Mouse (Mus musculus) intestine, embryonic 16.5 days (tissue): ENCODE measurements at regions not wholly inside any gene's neighbourhood (a gene's known extent, or its start where the extent isn't known, plus 50 kb on each side); places are given as distances from the start of the nearest gene placed in this dataset.
A peak's percentile ranks its signal among the peaks of the same experiment; 100 is the strongest.

Experiments used
- ATAC-seq: fragments of 200-750 bp; cut with Nextera tagmentation; 2 replicates; pipeline ENCODE4 v1.8.0; 2017; ENCODE audit warnings: moderate TSS enrichment, moderate library complexity
- H3K27ac ChIP-seq: fragments of 300-500 bp; sonication (generic); 2 replicates; pipeline ENCODE4 v1.5.1; 2014; ENCODE audit warnings: mild to moderate bottlenecking, low read length
- H3K27me3 ChIP-seq: fragments of 300-500 bp; sonication (generic); replicated peaks from 2 replicates; pipeline ENCODE4 v1.6.1; 2014; ENCODE audit warnings: low read length, control low read depth, mixed read lengths; ENCODE audit not compliant: control insufficient read depth, insufficient read depth
- H3K36me3 ChIP-seq: fragments of 300-500 bp; sonication (generic); 2 replicates; pipeline ENCODE4 v1.6.1; 2014; ENCODE audit warnings: low read length, control low read depth; ENCODE audit not compliant: control insufficient read depth, insufficient read depth
- H3K4me1 ChIP-seq: fragments of 300-500 bp; sonication (generic); 2 replicates; pipeline ENCODE4 v1.6.1; 2014; ENCODE audit warnings: low read length, control low read depth, mixed read lengths; ENCODE audit not compliant: control insufficient read depth, insufficient read depth
- H3K4me2 ChIP-seq: fragments of 300-500 bp; sonication (generic); 2 replicates; pipeline ENCODE4 v1.6.1; 2014; ENCODE audit warnings: low read depth, low read length, control low read depth
- H3K4me3 ChIP-seq: fragments of 300-500 bp; sonication (generic); 2 replicates; pipeline ENCODE4 v1.5.1; 2014; ENCODE audit warnings: mild to moderate bottlenecking, low read length
- H3K9ac ChIP-seq: fragments of 300-500 bp; sonication (generic); 2 replicates; pipeline ENCODE4 v1.6.1; 2014; ENCODE audit warnings: low read depth, low read length
- H3K9me3 ChIP-seq: fragments of 300-500 bp; sonication (generic); 2 replicates; pipeline ENCODE4 v1.6.1; 2016; ENCODE audit warnings: low read length, control low read depth; ENCODE audit not compliant: control insufficient read depth
- WGBS: fragments of 180-500 bp; shearing (Covaris S2); extraction: QIAGEN DNeasy Blood & Tissue Kit; methylation state at CpG from one replicate; pipeline ENCODE4 v1.1.7; 2014; 5-methylcytosine and 5-hydroxymethylcytosine counted together

GRCm38 (mm10) chr11:35065959-35066414 is 55.0 kb upstream of the Slit3 start:
- H3K27ac ChIP-seq: no peak overlapping the region
- no peaks in the 10 kb centered on the region for H3K4me1 ChIP-seq
- H3K27me3 ChIP-seq: no peaks in the 10 kb centered on the region
- no peak for ATAC-seq
- no peak overlapping the region for H3K4me2 ChIP-seq
- no peak overlapping the region for H3K4me3 ChIP-seq
- no peaks in the 10 kb centered on the region for H3K9me3 ChIP-seq
- no peaks in the 10 kb centered on the region for H3K36me3 ChIP-seq
- WGBS: 44% methylated on average over 4 of the region's 4 CpGs
- no peak overlapping the region for H3K9ac ChIP-seq

GRCm38 (mm10) chr11:35057791-35058190 is 63.2 kb upstream of the Slit3 start:
- H3K36me3 ChIP-seq: no peaks in the 10 kb centered on the region
- WGBS: 79% methylated on average over 6 of the region's 6 CpGs
- no peak overlapping the region for H3K9ac ChIP-seq
- H3K4me2 ChIP-seq: no peak overlapping the region
- H3K9me3 ChIP-seq: no peaks in the 10 kb centered on the region
- no peak overlapping the region for H3K4me3 ChIP-seq
- ATAC-seq: no peak
- H3K27me3 ChIP-seq: no peaks in the 10 kb centered on the region
- H3K27ac ChIP-seq: no peak overlapping the region
- H3K4me1 ChIP-seq: peaks cover 4% of the 10 kb centered on the region; the same call in 1 of the 2 replicates

- Histone ChIP-seq H3K4me2 (no peak overlapping the region), H3K9me3 (no peaks in the 10 kb centered on the region), H3K27ac (no peak overlapping the region), H3K27me3 (no peaks in the 10 kb centered on the region), H3K36me3 (no peaks in the 10 kb centered on the region), H3K4me3 (no peak overlapping the region), H3K4me1 (peaks cover 4% of the 10 kb centered on the region; the same call in 1 of the 2 replicates), H3K9ac (no peak overlapping the region)
- 86% methylated on average over 7 of the region's 7 CpGs for WGBS
- ATAC-seq: no peak
These were observed 65.4 kb upstream of the Slit3 start for GRCm38 (mm10) chr11:35055496-35056125.

GRCm38 (mm10) chr11:35053613-35053950 is 67.4 kb upstream of the Slit3 start:
- 40% methylated on average over 2 of the region's 2 CpGs for WGBS
- H3K4me2 ChIP-seq: no peak overlapping the region
- no peak overlapping the region for H3K4me3 ChIP-seq
- no peaks in the 10 kb centered on the region for H3K27me3 ChIP-seq
- H3K27ac ChIP-seq: peak overlapping the region; percentile 50; the same call in 1 of the 2 replicates
- no peaks in the 10 kb centered on the region for H3K9me3 ChIP-seq
- no peak for ATAC-seq
- H3K36me3 ChIP-seq: no peaks in the 10 kb centered on the region
- H3K9ac ChIP-seq: no peak overlapping the region
- H3K4me1 ChIP-seq: peaks cover 4% of the 10 kb centered on the region; the same call in 1 of the 2 replicates

- H3K27me3 ChIP-seq: no peaks in the 10 kb centered on the region
- 72% methylated on average over 4 of the region's 4 CpGs for WGBS
- peaks cover 4% of the 10 kb centered on the region; the same call in 1 of the 2 replicates for H3K4me1 ChIP-seq
- H3K4me2 ChIP-seq: no peak overlapping the region
- H3K9ac ChIP-seq: no peak overlapping the region
- no peaks in the 10 kb centered on the region for H3K36me3 ChIP-seq
- peak overlapping the region; percentile 50; the same call in 1 of the 2 replicates for H3K27ac ChIP-seq
- ATAC-seq: no peak
- no peaks in the 10 kb centered on the region for H3K9me3 ChIP-seq
- no peak overlapping the region for H3K4me3 ChIP-seq
These were observed 68.0 kb upstream of the Slit3 start for GRCm38 (mm10) chr11:35052856-35053612.

GRCm38 (mm10) chr11:35049663-35050215 is 71.3 kb upstream of the Slit3 start:
- H3K4me2 ChIP-seq: no peak overlapping the region
- ATAC-seq: no peak
- H3K27ac ChIP-seq: no peak overlapping the region
- no peaks in the 10 kb centered on the region for H3K27me3 ChIP-seq
- no peak overlapping the region for H3K4me3 ChIP-seq
- 69% methylated on average over 8 of the region's 8 CpGs for WGBS
- no peak overlapping the region for H3K9ac ChIP-seq
- H3K4me1 ChIP-seq: peaks cover 4% of the 10 kb centered on the region; the same call in 1 of the 2 replicates
- H3K36me3 ChIP-seq: no peaks in the 10 kb centered on the region
- no peaks in the 10 kb centered on the region for H3K9me3 ChIP-seq

GRCm38 (mm10) chr11:35044659-35045058 is 76.4 kb upstream of the Slit3 start:
- H3K27ac ChIP-seq: no peak overlapping the region
- no peak overlapping the region for H3K4me2 ChIP-seq
- H3K4me1 ChIP-seq: no peaks in the 10 kb centered on the region
- ATAC-seq: no peak
- 72% methylated on average over 1 of the region's 1 CpGs for WGBS
- H3K27me3 ChIP-seq: no peaks in the 10 kb centered on the region
- H3K9me3 ChIP-seq: no peaks in the 10 kb centered on the region
- no peak overlapping the region for H3K4me3 ChIP-seq
- H3K9ac ChIP-seq: no peak overlapping the region
- H3K36me3 ChIP-seq: no peaks in the 10 kb centered on the region

GRCm38 (mm10) chr11:35024448-35024847 is 96.6 kb upstream of the Slit3 start:
- ATAC-seq: no peak
- Histone ChIP-seq H3K9ac (no peak overlapping the region), H3K4me2 (peak overlapping the region; percentile 24; the same call in 1 of the 2 replicates), H3K27ac (no peak overlapping the region), H3K36me3 (no peaks in the 10 kb centered on the region), H3K4me1 (no peaks in the 10 kb centered on the region), H3K4me3 (no peak overlapping the region), H3K9me3 (no peaks in the 10 kb centered on the region), H3K27me3 (no peaks in the 10 kb centered on the region)
- 11% methylated on average over 8 of the region's 8 CpGs for WGBS

GRCm38 (mm10) chr11:35023813-35024212 is 97.2 kb upstream of the Slit3 start:
- ATAC-seq: no peak
- Histone ChIP-seq H3K4me2 (no peak overlapping the region), H3K36me3 (no peaks in the 10 kb centered on the region), H3K9ac (no peak overlapping the region), H3K27ac (no peak overlapping the region), H3K4me1 (no peaks in the 10 kb centered on the region), H3K9me3 (no peaks in the 10 kb centered on the region), H3K4me3 (no peak overlapping the region), H3K27me3 (no peaks in the 10 kb centered on the region)
- WGBS: 76% methylated on average over 4 of the region's 4 CpGs
